In genomic region chr4:140439856-140440255, GRCm38 (mm10) we compare ENCODE assay signal across 8 mouse cellular contexts.
A peak's percentile ranks its signal among the peaks of the same experiment; 100 is the strongest.
DNase-seq lines count a peak whose midpoint lies in the region; ATAC-seq and TF ChIP-seq lines count a peak whose summit lies in the region.

No protein-coding gene starts in this region.

- no peaks in the 10 kb centered on the region for H3K9me3 ChIP-seq in lung, embryonic 15.5 days
- H3K9me3 ChIP-seq in midbrain, postnatal 0 days (ENCODE audit: low read length), result no peaks in the 10 kb centered on the region
- no peaks in the 10 kb centered on the region for H3K9me3 ChIP-seq in forebrain, embryonic 13.5 days (replicated peaks)

- peak; percentile 29; the same call in 1 of the 2 replicates for ATAC-seq in lung, embryonic 15.5 days (ENCODE audit: borderline replicate concordance, extremely low read depth, low FRiP score, low TSS enrichment)
- no peak for ATAC-seq in midbrain, postnatal 0 days (ENCODE audit: low FRiP score)
- ATAC-seq in forebrain, embryonic 13.5 days, result no peak

- no peak overlapping the region for H3K27ac ChIP-seq in lung, embryonic 15.5 days
- no peak overlapping the region for H3K27ac ChIP-seq in midbrain, postnatal 0 days (ENCODE audit: low read depth, low read length)
- no peak overlapping the region for H3K27ac ChIP-seq in forebrain, embryonic 13.5 days

- TF ChIP-seq CTCF in lung, adult 2 months (IDR thresholded peaks at IDR 0.05; ENCODE audit: insufficient read depth, low read length), result no peak
- no peak for TF ChIP-seq CTCF in midbrain, postnatal 0 days (IDR thresholded peaks at IDR 0.05)

- no peak overlapping the region for H3K4me3 ChIP-seq in lung, embryonic 15.5 days
- H3K4me3 ChIP-seq in lung, adult 2 months (replicated peaks; ENCODE audit: extremely low read depth, low read depth, low read length), result no peak overlapping the region
- H3K4me3 ChIP-seq in midbrain, postnatal 0 days (ENCODE audit: low read depth, low read length), result no peak overlapping the region
- H3K4me3 ChIP-seq in forebrain, embryonic 13.5 days, result no peak overlapping the region

- H3K9ac ChIP-seq in lung, embryonic 15.5 days, result no peak overlapping the region
- no peak overlapping the region for H3K9ac ChIP-seq in midbrain, postnatal 0 days (replicated peaks; ENCODE audit: low read length, poor library complexity, severe bottlenecking)
- H3K9ac ChIP-seq in forebrain, embryonic 13.5 days, result no peak overlapping the region

- WGBS in lung, embryonic 15.5 days, result 18% methylated on average over 3 of the region's 3 CpGs
- 20% methylated on average over 3 of the region's 3 CpGs for WGBS in lung, adult 2 months
- 19% methylated on average over 3 of the region's 3 CpGs for WGBS in midbrain, postnatal 0 days
- WGBS in forebrain, embryonic 13.5 days, result 25% methylated on average over 3 of the region's 3 CpGs

- no peak for TF ChIP-seq POLR2A in lung, adult 2 months (IDR thresholded peaks at IDR 0.05; ENCODE audit: borderline replicate concordance, extremely low read depth, low read depth, low read length)

- no peak for DNase-seq in lung, adult 2 months
- peak; percentile 73 for DNase-seq in adrenal gland, postnatal 10 days
- DNase-seq in kidney, postnatal 10 days, result peak; percentile 84
- peak; percentile 77 for DNase-seq in testis, postnatal 10 days (ENCODE audit: low spot score)
- no peak for DNase-seq in midbrain, postnatal 0 days (ENCODE audit: low spot score)
- DNase-seq in layer of hippocampus, postnatal 36 days, result no peak

- no peaks in the 10 kb centered on the region; the same call in 1 of the 2 replicates for H3K4me1 ChIP-seq in lung, embryonic 15.5 days
- no peaks in the 10 kb centered on the region for H3K4me1 ChIP-seq in lung, adult 2 months (ENCODE audit: control insufficient read depth, insufficient read depth, low read length)
- H3K4me1 ChIP-seq in midbrain, postnatal 0 days (ENCODE audit: insufficient read depth, low read length), result no peaks in the 10 kb centered on the region
- H3K4me1 ChIP-seq in forebrain, embryonic 13.5 days, result peaks cover 13% of the 10 kb centered on the region

- no peak overlapping the region for H3K4me2 ChIP-seq in lung, embryonic 15.5 days
- no peak overlapping the region for H3K4me2 ChIP-seq in midbrain, postnatal 0 days (ENCODE audit: low read depth, low read length, poor library complexity, severe bottlenecking)
- H3K4me2 ChIP-seq in forebrain, embryonic 13.5 days, result no peak overlapping the region

- no peaks in the 10 kb centered on the region for H3K36me3 ChIP-seq in lung, embryonic 15.5 days
- H3K36me3 ChIP-seq in midbrain, postnatal 0 days (ENCODE audit: insufficient read depth, low read length), result no peaks in the 10 kb centered on the region
- H3K36me3 ChIP-seq in forebrain, embryonic 13.5 days (ENCODE audit: poor library complexity, severe bottlenecking), result no peaks in the 10 kb centered on the region

- no peaks in the 10 kb centered on the region for H3K27me3 ChIP-seq in lung, embryonic 15.5 days
- no peaks in the 10 kb centered on the region for H3K27me3 ChIP-seq in midbrain, postnatal 0 days (ENCODE audit: insufficient read depth, low read length)
- H3K27me3 ChIP-seq in forebrain, embryonic 13.5 days, result no peaks in the 10 kb centered on the region

Comparison
In these comparisons a context has a peak if more than half of its experiments do, and no peak if none do; other contexts are left out.
1. DNase-seq: peak in adrenal gland, postnatal 10 days (single experiment), kidney, postnatal 10 days (single experiment) and testis, postnatal 10 days (single experiment); none in lung, adult 2 months (single experiment), midbrain, postnatal 0 days (single experiment) and layer of hippocampus, postnatal 36 days (0 of 2).